Mouse (Mus musculus): Measurements from ENCODE around the gene Brd3.
A peak's percentile ranks its signal among the peaks of the same experiment; 100 is the strongest.

- TF ChIP-seq TAL1 (IDR thresholded peaks at IDR 0.05; ENCODE audit: low read length): peak; percentile 42; the same call in 2 of the 3 replicates
- TF ChIP-seq GATA1 (IDR thresholded peaks at IDR 0.05; ENCODE audit: low read length): no peak
Observed at GRCm38 (mm10) chr2:27470535-27470934, 36.9 kb downstream of the Brd3 start.
